Mouse (Mus musculus): ENCODE results near the gene Procr.

The Procr gene

GRCm38 (mm10) chr2:155804053-155804452 lies 53.1 kb downstream of the Procr start:
- no peak for DNase-seq (ENCODE audit: low spot score)
